Mouse (Mus musculus) brain, embryonic 14.5 days (tissue): ENCODE measurements around the gene Olfr560. TPM values are rescaled to one million over a fixed set of nuclear protein-coding genes. Genes with fewer than 3 reads are reported as not detected.

Source experiments
- DNase-seq: peaks from one replicate; pipeline ENCODE4 v3.0.0-alpha.2; 2011; ENCODE audit warnings: low read depth
- CTCF ChIP-seq: fragments of 200-500 bp; IDR thresholded peaks from 2 replicates; pipeline ENCODE4 v1.5.1; 2012; ENCODE audit warnings: inconsistent platforms, mild to moderate bottlenecking, moderate library complexity, borderline replicate concordance; ENCODE audit not compliant: insufficient read depth, insufficient read length; ENCODE audit errors: extremely low read depth
- POLR2A ChIP-seq: fragments of 200-500 bp; IDR thresholded peaks from 2 replicates; pipeline ENCODE4 v1.6.1; 2012; ENCODE audit warnings: mild to moderate bottlenecking, inconsistent platforms, borderline replicate concordance; ENCODE audit not compliant: poor library complexity, insufficient read depth, insufficient read length, severe bottlenecking; ENCODE audit errors: extremely low read depth
- polyA plus RNA-seq: library from polyadenylated mRNA; depleted of rRNA; stranded (reverse); fragments of >200 nt; gene quantifications from 2 replicates; pipeline ENCODE4 v1.2.3, GENCODE M21; 2012; rRNA removed

Gene Olfr560
- not detected in 2 replicates for polyA plus RNA-seq

- no peak for DNase-seq
- TF ChIP-seq POLR2A: no peak
- TF ChIP-seq CTCF: no peak
These were observed at the start of gene Olfr560, which contains the start of gene Olfr78 for GRCm38 (mm10) chr7:102759266-102759665. Gene Olfr560 (minus strand): TSS chr7:102759366. Gene Olfr78 (minus strand): TSS chr7:102759471.

- TF ChIP-seq POLR2A: no peak
- no peak for TF ChIP-seq CTCF
- DNase-seq: no peak
These were observed 44.0 kb upstream of the Olfr560 start, which contains the start of gene Olfr564 for GRCm38 (mm10) chr7:102803180-102803579. Gene Olfr564 (plus strand): TSS chr7:102803480.

- no peak for DNase-seq
- TF ChIP-seq POLR2A: no peak
These were observed 11.8 kb upstream of the Olfr560 start, which contains the start of gene Olfr561 for GRCm38 (mm10) chr7:102770921-102771320. Gene Olfr561 (plus strand): TSS chr7:102771221.

GRCm38 (mm10) chr7:102752086-102752485 is 7.1 kb downstream of the Olfr560 start:
- no peak for DNase-seq
- TF ChIP-seq POLR2A (no peak), CTCF (no peak; the same call in 1 of the 2 replicates)

- no peak for DNase-seq
- TF ChIP-seq POLR2A (no peak), CTCF (no peak)
These were observed 21.5 kb downstream of the Olfr560 start for GRCm38 (mm10) chr7:102737705-102738104.

GRCm38 (mm10) chr7:102733793-102734192 is 25.4 kb downstream of the Olfr560 start:
- TF ChIP-seq POLR2A: no peak
- no peak for TF ChIP-seq CTCF
- no peak for DNase-seq

- TF ChIP-seq POLR2A (no peak), CTCF (no peak)
- DNase-seq: no peak
These were observed 31.8 kb downstream of the Olfr560 start, which contains the start of gene Olfr559 for GRCm38 (mm10) chr7:102727391-102727790. Gene Olfr559 (minus strand): TSS chr7:102727491.

GRCm38 (mm10) chr7:102718970-102719369 is 40.2 kb downstream of the Olfr560 start, which contains the start of gene Olfr33:
Gene Olfr33 (minus strand): TSS chr7:102719070.
- no peak for TF ChIP-seq POLR2A
- TF ChIP-seq CTCF: no peak
- DNase-seq: no peak

GRCm38 (mm10) chr7:102701915-102702314 is 57.3 kb downstream of the Olfr560 start, which contains the start of gene Olfr558:
Gene Olfr558 (plus strand): TSS chr7:102702215.
- no peak for DNase-seq
- TF ChIP-seq POLR2A (no peak), CTCF (no peak)

Other genes starting within 250 kb of the Olfr560 start
- not detected in 2 replicates for gene Olfr547, start 224.6 kb downstream of the Olfr560 start, polyA plus RNA-seq
- not detected in 2 replicates for gene Olfr548-ps1, start 218.5 kb downstream of the Olfr560 start, polyA plus RNA-seq
- not detected in 2 replicates for gene Olfr549, start 209.5 kb downstream of the Olfr560 start, polyA plus RNA-seq
- gene Trim21, start 193.9 kb downstream of the Olfr560 start, polyA plus RNA-seq: 1.3 and 1.5 TPM in 2 replicates
- not detected in 2 replicates for gene Olfr550, start 187.9 kb downstream of the Olfr560 start, polyA plus RNA-seq
- gene Olfr551, start 167.5 kb downstream of the Olfr560 start, polyA plus RNA-seq: not detected in 2 replicates
- not detected in 2 replicates for gene Olfr552, start 161.6 kb downstream of the Olfr560 start, polyA plus RNA-seq
- gene Olfr553, start 141.1 kb downstream of the Olfr560 start, polyA plus RNA-seq: not detected in 2 replicates
- gene Olfr554, start 120.9 kb downstream of the Olfr560 start, polyA plus RNA-seq: not detected in 2 replicates
- not detected in 2 replicates for gene Olfr555, start 100.5 kb downstream of the Olfr560 start, polyA plus RNA-seq
- gene Olfr556, start 94.5 kb downstream of the Olfr560 start, polyA plus RNA-seq: not detected in 2 replicates
- gene Trim68, start 72.0 kb downstream of the Olfr560 start, polyA plus RNA-seq: 11.1 and 14.2 TPM in 2 replicates
- not detected in 2 replicates for gene Olfr557, start 63.5 kb downstream of the Olfr560 start, polyA plus RNA-seq
- gene Olfr558, start 57.2 kb downstream of the Olfr560 start, polyA plus RNA-seq: 0.08 and 0.19 TPM in 2 replicates
- not detected in 2 replicates for gene Olfr33, start 40.3 kb downstream of the Olfr560 start, polyA plus RNA-seq
- not detected in 2 replicates for gene Olfr559, start 31.9 kb downstream of the Olfr560 start, polyA plus RNA-seq
- 0.15 and 0.18 TPM in 2 replicates for gene Olfr78, start 105 bp upstream of the Olfr560 start, polyA plus RNA-seq
- not detected in 2 replicates for gene Olfr561, start 11.9 kb upstream of the Olfr560 start, polyA plus RNA-seq
- not detected in 2 replicates for gene Olfr564, start 44.1 kb upstream of the Olfr560 start, polyA plus RNA-seq
- not detected in 2 replicates for gene Olfr566, start 99.4 kb upstream of the Olfr560 start, polyA plus RNA-seq
- not detected in 2 replicates for gene Olfr568, start 117.8 kb upstream of the Olfr560 start, polyA plus RNA-seq
- gene Olfr569, start 131.5 kb upstream of the Olfr560 start, polyA plus RNA-seq: not detected in 2 replicates
- gene Olfr570, start 135.2 kb upstream of the Olfr560 start, polyA plus RNA-seq: not detected in 2 replicates
- gene Olfr571, start 158.2 kb upstream of the Olfr560 start, polyA plus RNA-seq: not detected in 2 replicates
- not detected in 2 replicates for gene Olfr572, start 165.0 kb upstream of the Olfr560 start, polyA plus RNA-seq
- gene Olfr573-ps1, start 183.2 kb upstream of the Olfr560 start, polyA plus RNA-seq: not detected in 2 replicates
- 0.08 TPM in 1 of 2 replicates, not detected in the other for gene Olfr574, start 189.1 kb upstream of the Olfr560 start, polyA plus RNA-seq
- gene Olfr575, start 199.4 kb upstream of the Olfr560 start, polyA plus RNA-seq: not detected in 2 replicates
- gene Olfr576, start 203.3 kb upstream of the Olfr560 start, polyA plus RNA-seq: not detected in 2 replicates
- gene Olfr577, start 216.6 kb upstream of the Olfr560 start, polyA plus RNA-seq: not detected in 2 replicates
- gene Olfr578, start 230.0 kb upstream of the Olfr560 start, polyA plus RNA-seq: not detected in 2 replicates